Mouse (Mus musculus) liver, adult (tissue): ENCODE results near the gene Lman2.

Experiments
- GATA4 ChIP-seq: IDR thresholded peaks from 2 replicates; pipeline ENCODE4 v1.6.1; 2014; ENCODE audit warnings: mild to moderate bottlenecking, low read length; ENCODE audit not compliant: insufficient replicate concordance

Lman2 gene

DNA sequence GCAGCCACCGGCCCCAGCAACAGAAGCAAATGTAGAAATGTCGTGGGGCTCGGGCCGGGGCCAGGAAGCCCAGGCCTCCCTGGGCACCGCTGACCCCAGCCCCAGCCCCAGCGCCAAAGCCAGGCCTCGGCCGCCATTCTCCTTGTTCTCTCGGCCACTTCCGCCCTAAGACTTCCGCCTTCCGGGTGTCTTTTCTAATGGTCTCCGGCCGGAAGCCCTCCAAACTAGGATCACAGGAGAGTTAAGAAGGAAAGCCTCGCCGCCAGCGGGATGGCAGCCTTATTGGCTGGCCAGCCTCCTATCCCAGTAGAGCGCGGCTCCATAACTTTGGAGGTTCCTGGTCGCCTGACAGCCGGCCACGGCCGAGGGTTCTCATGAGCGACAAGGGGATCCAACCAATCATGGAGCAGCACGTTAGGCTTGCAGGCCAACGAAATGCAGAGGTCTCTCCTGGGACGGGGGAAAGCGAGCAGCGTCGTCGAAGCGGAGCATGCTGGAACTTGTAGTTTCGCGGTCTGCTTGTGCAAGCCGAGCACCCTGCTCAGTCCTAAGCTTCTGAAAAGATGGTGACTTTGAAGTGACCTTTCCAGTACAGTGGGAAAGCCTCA is at the start of gene Lman2:
Lman2 (minus strand) TSS at position 331 of the 608 bp plus-strand sequence.
- no peak for TF ChIP-seq GATA4

DNA sequence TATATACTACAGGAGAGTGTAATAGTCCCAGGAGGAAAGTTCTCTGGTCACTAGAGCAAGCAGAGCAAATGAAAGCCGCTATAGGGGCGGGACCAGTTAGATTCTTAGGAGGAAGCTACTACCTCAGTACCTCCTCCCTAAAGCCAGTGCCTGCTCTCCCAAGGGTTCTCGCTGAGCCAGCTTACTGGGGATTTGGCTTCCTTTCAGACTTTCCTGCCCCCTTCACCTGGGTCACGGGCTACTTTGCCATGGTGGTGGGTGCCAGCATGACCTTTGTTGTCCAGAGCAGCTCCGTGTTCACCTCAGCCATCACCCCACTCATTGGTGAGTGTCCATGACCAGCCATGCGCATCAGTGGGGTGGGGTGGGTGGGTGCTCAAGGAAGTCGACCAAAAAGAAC is 49.2 kb upstream of the Lman2 start:
- no peak for TF ChIP-seq GATA4

DNA sequence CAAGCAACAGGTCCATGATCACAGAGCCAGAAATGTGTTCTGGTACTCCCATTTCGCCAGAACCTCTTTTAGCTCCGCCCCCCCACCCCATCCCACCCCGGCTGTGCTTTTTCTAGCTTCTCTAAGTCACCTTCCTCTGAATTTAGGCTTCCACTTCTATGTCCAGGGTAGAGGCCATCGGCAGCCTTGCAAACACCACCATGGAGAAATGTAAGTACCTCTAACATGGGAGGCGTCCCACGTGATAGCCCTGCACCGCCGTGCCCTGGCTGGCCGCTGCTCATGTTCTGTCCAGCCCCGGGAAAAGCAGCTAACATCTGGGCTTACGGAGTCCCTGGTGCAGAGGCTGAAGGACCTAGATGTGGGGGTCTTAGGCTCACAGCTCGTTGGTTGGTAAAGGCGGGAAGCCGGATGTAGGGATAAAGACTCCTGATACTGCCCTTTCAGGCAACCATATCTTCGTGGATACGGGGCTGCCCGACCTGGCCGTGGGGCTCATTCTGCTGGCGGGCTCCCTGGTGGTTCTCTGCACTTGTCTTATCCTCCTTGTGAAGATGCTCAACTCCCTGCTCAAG is 46.0 kb upstream of the Lman2 start:
- no peak for TF ChIP-seq GATA4

DNA sequence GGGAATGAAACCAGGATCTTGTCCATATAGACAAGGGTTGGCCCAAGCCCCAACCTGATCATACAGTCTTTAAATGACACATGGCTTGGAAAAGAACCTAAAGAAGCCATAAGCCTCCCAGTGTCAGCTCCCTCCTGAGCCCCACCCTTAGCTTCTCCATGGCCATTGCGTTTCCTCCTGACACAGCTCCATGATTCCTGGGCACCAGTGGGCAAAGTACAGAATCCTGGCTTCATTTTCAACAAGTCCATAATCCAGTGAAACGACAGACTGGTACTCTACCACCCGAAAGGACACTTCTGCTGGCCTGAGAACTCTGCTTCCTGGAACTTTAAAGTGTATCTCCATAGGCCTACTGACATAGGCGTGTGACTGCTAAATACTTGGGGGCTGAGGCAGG is 44.8 kb upstream of the Lman2 start:
- TF ChIP-seq GATA4, result no peak

DNA sequence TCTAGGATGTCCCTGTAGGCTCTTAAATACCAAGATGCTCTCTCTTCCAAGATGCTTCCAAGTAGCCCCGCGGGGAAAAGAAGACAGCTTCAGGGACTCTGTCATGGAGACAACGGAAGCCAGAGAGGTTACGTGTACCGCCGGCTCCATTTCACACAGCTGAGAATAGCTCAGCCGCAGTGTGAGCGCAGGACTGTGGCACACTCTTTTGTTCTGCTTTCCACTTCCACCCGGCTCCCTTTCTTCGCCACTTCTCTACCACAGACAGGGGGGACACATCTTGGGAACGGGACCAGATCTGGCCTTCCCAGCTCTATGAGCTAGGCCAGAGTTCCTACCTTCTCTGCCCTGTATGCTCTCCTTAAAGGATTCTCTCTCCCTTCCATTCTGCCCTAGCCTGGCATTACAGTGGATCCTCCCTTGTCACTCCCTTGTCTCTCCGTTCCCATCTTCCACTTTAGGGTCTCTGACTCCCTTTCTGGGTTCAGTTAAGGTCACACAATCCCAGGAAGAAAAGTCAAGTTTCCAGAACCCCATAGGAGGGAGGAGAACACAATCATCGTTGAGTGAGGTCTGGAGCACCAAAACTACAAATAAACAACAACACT is 43.3 kb upstream of the Lman2 start:
- TF ChIP-seq GATA4, result no peak

DNA sequence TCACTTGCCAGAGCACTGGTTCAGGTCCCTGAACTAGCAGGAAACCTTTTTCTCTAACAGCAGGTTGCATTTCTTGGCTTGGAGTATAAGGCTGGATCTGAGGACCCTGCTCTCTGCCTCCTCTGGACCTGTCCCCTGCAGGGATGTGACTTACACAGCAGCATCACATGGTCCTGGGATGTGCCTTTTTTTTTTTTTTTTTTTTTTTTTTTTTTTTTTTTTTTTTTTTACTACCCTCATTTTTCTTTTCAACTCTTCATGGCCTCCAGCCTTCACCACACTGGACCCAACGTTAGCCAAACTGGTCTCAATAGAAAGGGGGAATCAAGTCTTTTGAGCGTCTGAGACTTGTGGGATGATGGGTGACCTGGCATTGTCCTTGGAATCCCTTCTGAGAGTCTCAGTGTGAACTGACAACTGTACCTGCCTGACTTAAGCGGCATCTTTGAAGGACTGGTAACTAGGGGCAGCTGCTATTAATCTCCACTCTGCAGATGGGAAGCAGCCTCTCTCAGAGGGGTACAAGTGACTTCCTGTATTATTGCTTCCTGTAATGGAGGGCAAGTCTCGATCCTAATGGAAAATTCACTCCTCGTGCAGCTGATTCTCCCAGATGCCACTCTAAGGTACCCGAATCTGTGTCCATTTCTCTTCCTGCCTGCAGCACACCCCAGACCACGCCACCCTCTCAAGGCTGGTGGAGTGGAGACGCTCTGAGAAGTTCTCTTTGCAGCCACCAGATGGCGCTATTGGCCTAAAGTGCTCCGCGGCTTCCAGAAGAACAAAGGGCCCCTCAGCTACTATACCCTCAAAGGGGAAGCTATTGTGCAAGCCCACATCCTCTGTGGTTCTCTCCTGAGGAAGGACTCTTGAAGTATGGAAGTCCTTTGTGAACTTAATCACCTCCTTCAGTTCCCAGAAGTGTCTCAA is 42.5 kb upstream of the Lman2 start:
- no peak for TF ChIP-seq GATA4

DNA sequence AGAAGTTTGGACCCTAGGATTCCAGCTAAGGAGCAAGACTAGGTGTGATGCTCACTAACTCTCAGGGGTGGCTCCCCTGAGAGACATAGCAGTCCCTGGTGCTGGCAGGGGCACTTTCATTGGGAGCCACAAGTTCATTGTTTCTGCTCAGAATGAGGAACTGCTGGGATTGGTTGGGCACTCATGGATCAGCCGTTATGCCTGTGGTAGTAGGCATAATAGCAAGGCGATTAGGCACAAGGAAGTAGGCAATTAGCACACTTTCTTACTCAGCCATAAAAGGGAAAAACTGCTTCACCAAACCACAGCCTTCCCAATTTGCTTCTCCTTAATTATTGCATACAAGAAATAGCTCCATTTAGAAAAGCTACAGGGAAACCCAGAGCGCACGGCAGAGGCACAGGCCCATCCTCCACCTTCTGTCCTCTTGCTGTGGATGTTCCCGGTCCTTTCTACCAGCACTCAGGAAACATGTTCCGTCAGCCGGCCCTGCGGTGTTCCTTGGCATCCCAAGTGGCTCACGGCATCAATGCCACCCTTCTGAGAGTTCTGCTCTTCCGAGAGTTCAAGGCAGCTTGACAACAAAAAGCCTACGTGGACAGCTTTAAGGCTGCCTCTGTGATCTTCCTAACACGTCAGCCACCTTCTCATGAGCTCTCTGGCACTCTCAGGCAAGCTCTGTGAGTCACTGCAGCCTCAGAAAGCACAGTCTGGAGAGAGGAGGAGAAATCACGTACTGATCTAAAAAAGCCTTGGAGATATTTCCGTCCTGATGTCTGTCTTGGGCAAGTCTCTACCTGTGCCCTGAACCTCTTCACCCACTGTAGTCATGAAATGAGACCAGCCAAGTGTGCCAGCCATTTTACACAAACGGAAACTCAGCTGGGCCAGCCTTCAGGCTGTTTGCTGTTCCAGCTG is 41.6 kb upstream of the Lman2 start:
- TF ChIP-seq GATA4, result no peak

DNA sequence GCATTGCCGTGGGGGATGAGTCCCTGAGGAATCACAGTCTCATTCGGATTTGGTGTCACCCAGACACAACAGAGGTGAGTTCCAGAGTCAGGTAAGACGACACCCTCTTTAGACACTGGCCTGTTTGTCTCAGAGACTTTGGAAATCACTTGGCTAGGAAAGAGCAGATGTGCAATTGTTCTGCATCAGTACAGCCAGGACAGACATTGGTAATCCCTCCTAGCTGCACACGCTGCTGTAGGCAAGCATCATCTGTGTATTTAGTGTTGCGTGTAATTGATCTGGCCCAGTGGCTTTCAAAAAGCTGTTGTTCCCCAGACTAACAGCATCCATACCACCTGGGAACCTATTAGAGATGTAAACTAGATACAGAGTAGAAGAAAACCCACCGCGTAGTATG is 40.7 kb upstream of the Lman2 start:
- TF ChIP-seq GATA4, result no peak

DNA sequence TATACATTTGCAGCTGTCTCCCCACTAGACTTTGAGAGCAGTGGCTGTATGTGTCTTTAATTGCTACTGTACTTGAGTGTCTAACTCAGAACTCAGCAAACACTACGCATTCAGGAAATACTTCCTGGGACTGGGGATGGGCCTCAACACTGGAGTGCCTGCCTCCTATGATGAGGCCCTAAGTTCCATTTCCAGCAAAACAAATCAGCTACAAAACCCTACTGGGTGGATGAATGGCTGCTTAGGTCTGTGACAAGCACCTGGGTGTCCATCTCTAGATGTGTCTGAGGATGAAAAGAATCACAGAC is 37.4 kb upstream of the Lman2 start:
- no peak for TF ChIP-seq GATA4

DNA sequence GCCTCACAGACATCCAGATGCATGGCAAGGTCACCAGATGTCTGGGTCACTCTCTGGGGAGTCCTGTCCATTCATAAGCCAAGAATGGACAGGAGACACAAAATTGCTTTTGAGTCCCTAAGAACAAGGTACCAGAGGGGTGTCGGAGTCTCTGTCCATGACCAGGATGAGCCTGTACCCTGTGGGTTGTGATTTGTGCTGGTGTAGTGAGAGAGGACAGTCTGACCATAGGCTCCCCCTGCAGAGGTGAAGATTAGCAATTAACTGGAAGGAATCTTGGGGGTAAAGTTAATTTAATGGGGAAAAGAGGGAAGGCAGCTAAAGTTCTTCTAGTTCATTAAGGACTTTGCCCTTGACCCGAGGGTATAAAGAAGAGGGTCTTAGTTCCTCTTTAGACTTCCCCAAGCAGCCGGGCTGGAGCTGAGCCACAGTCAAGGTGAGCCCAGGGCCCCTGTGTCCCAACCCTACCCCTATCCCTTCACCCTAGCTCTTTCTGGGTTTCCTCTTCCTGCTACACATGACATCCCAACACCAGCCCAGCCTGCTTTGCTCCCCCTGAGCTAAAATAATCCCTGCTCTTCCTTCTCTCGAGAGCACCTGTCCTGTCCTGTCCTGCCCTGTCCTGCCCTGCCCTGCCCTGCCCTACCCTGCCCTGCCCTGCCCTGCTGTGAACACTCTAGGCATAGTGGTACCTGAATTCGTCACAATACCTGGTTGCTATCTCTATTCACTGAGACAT is 36.9 kb upstream of the Lman2 start:
- TF ChIP-seq GATA4, result no peak

DNA sequence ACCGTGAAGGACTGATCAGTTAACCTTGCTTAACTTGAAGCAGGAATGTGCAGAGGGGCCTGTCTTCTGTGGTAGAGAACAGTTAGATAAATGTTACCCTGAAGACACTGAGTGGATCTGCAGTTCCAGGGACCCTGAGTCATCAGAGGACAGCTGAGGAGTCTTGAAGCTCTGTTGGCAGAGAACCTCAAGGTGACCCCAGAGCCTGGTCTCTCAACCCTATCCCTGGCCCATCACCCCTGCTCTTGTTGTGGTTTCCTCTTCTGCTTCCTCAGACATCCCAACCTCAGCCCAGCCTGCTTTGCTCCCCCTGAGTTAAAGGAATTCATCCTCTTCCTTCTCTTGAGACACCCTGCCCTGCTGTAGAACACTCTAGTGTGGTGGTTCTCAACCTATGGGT is 35.5 kb upstream of the Lman2 start, which contains the start of gene Slc34a1:
Slc34a1 (plus strand) TSS at position 100 of the 400 bp plus-strand sequence.
- no peak for TF ChIP-seq GATA4

DNA sequence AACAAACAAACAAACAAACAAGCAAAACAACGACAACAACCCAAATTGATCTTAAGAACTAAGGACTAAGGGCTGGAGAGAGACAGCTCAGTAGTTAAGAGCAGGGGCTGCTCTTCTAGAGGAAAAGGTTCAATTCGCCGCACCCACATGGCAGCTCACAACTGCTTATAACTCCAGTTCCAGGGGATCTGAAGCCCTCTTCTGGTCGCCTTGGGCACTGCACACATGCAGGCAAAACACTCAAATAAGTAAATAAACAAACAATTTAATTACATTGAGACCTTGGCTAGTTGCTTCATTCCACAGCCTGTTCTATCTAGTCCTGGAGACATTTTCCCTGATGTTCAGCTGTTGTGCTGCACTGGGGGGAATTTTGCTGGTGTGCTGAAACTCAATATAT is 30.4 kb upstream of the Lman2 start:
- TF ChIP-seq GATA4, result no peak

DNA sequence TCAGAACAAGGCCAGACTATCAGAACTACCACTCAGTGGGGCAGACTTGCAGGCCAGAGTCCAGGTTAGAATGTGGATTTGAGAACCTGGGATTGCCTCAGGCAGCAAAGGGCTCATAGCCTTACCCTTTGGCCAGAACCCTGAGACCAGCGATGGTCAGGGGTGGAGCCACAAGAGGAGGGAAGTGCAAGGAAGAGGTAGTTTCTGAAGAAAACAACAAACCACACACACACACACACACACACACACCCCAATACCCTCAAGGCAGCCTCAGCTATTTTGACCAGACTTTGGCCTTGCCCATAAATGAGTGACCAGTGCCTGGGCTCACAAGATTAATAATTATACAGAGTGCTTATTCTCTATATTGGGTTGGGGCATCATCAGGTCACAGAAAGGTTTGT is 29.0 kb upstream of the Lman2 start:
- no peak for TF ChIP-seq GATA4

DNA sequence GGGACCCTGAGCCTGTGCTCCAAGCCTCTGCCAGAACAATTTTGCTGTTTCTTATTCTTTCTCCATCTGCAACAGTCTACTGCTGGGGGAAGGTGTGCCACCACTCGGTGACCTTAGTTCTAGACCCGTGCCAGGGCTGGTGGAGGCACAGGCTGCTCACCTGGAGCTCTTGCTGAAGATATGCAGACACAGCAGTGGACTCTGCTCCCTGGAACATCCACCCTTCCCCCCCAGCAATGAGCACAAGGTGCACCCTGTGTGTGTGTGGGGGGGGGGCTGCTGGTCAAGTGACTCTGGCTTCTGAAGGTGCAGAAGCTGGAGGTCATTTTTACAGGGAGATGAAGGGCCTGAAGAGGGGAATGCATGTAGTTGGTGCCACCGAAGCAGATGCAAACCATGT is 28.1 kb upstream of the Lman2 start:
- no peak for TF ChIP-seq GATA4

DNA sequence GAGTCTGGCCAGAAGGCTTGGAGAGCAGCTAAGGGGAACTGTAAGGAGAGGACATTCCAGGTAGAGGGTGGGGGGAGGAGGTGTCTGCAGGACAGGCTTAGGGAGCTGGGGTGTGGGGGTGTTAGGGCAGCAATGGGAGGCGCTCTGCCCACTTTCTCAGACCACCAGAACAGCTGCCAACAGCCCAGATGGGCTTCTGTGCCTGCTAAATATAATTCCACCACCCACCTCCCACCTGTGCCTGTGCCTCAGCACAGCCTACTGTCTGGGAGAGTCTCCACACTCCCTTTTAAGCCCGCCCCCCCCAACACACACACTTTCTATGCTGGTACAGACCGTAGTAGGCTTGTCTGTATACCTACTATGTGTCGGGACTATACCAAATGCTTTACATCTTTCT is 19.2 kb upstream of the Lman2 start:
- no peak for TF ChIP-seq GATA4
